Mouse (Mus musculus): Measurements from ENCODE around the gene Flnc.
A peak's percentile ranks its signal among the peaks of the same experiment; 100 is the strongest.

Gene Flnc

GRCm38 (mm10) chr6:29432676-29433037 is 399 bp upstream of the Flnc start:
- DNase-seq: no peak

- DNase-seq: no peak
Observed at GRCm38 (mm10) chr6:29433804-29434795, 1.0 kb downstream of the Flnc start.

- DNase-seq: peak; percentile 34
Observed at GRCm38 (mm10) chr6:29434911-29435691, 2.0 kb downstream of the Flnc start.

- DNase-seq: no peak
Observed at GRCm38 (mm10) chr6:29435940-29436451, 2.9 kb downstream of the Flnc start.

GRCm38 (mm10) chr6:29436461-29436934 is 3.4 kb downstream of the Flnc start:
- no peak for DNase-seq

GRCm38 (mm10) chr6:29439251-29439650 is 6.2 kb downstream of the Flnc start:
- no peak for DNase-seq

- DNase-seq: no peak
Observed at GRCm38 (mm10) chr6:29439789-29440188, 6.7 kb downstream of the Flnc start.

- no peak for DNase-seq
Observed at GRCm38 (mm10) chr6:29444773-29445172, 11.7 kb downstream of the Flnc start.

GRCm38 (mm10) chr6:29445354-29445753 is 12.3 kb downstream of the Flnc start:
- DNase-seq: no peak

GRCm38 (mm10) chr6:29449858-29450257 is 16.8 kb downstream of the Flnc start:
- no peak for DNase-seq

GRCm38 (mm10) chr6:29450667-29451066 is 17.6 kb downstream of the Flnc start:
- DNase-seq: no peak

- DNase-seq: no peak
Observed at GRCm38 (mm10) chr6:29461502-29461901, 28.4 kb downstream of the Flnc start.

- DNase-seq: no peak
Observed at GRCm38 (mm10) chr6:29463388-29463787, 30.3 kb downstream of the Flnc start.

- peak; percentile 93 for DNase-seq
Observed at GRCm38 (mm10) chr6:29467583-29468354, 34.7 kb downstream of the Flnc start, which contains the start of gene Atp6v1f. Atp6v1f (plus strand) TSS chr6:29467718.

- DNase-seq: no peak
Observed at GRCm38 (mm10) chr6:29468851-29469250, 35.8 kb downstream of the Flnc start.

GRCm38 (mm10) chr6:29471137-29471536 is 38.1 kb downstream of the Flnc start, which contains the start of gene Atp6v1fnb:
Atp6v1fnb (plus strand) TSS chr6:29471437.
- DNase-seq: no peak

GRCm38 (mm10) chr6:29473941-29474691 is 41.1 kb downstream of the Flnc start:
- peak; percentile 73 for DNase-seq

GRCm38 (mm10) chr6:29474736-29475135 is 41.7 kb downstream of the Flnc start:
- no peak for DNase-seq

GRCm38 (mm10) chr6:29482691-29483090 is 49.6 kb downstream of the Flnc start:
- no peak for DNase-seq

- peak; percentile 80 for DNase-seq
Observed at GRCm38 (mm10) chr6:29484716-29485559, 51.9 kb downstream of the Flnc start.

GRCm38 (mm10) chr6:29485951-29486350 is 52.9 kb downstream of the Flnc start:
- DNase-seq: no peak

Data from right cerebral cortex, postnatal 4 days (tissue).